Mouse (Mus musculus) C2C12 (cell line): ENCODE measurements around the gene Slc16a13. TPM values are rescaled to one million over a fixed set of nuclear protein-coding genes. Genes with fewer than 3 reads are reported as not detected.

Experiments
- H3K27me3 ChIP-seq: one replicate; pipeline ENCODE4 v1.6.1; 2011; ENCODE audit not compliant: control insufficient read depth, insufficient read depth, insufficient read length
- H3K36me3 ChIP-seq: one replicate; pipeline ENCODE4 v1.6.1; 2011; ENCODE audit not compliant: control insufficient read depth, insufficient read depth
- H3K4me3 ChIP-seq: one replicate; pipeline ENCODE4 v1.5.1; 2011; ENCODE audit warnings: mild to moderate bottlenecking, control low read depth; ENCODE audit not compliant: poor library complexity, insufficient read depth, severe bottlenecking
- H3K79me2 ChIP-seq: one replicate; pipeline ENCODE4 v1.6.1; 2011; ENCODE audit not compliant: control insufficient read depth, insufficient read depth
- H3K79me3 ChIP-seq: one replicate; pipeline ENCODE4 v1.6.1; 2011; ENCODE audit warnings: low read depth, control low read depth
- H3ac ChIP-seq: one replicate; pipeline ENCODE3; 2011; ENCODE audit warnings: low read depth; ENCODE audit not compliant: control insufficient read depth, insufficient read length
- CEBPB ChIP-seq: IDR thresholded peaks from one replicate; pipeline ENCODE4 v1.6.1; 2011; ENCODE audit warnings: low read depth, mild to moderate bottlenecking, control low read depth, moderate library complexity
- CTCF ChIP-seq: IDR thresholded peaks from one replicate; pipeline ENCODE4 v1.5.1; 2011; ENCODE audit not compliant: control insufficient read depth, insufficient read depth, insufficient read length
- FOSL1 ChIP-seq: IDR thresholded peaks from one replicate; pipeline ENCODE4 v1.8.0; 2011; ENCODE audit warnings: mild to moderate bottlenecking, low read length; ENCODE audit not compliant: poor library complexity, insufficient read depth, severe bottlenecking
- MAX ChIP-seq: IDR thresholded peaks from one replicate; pipeline ENCODE4 v1.6.1; 2011; ENCODE audit warnings: mild to moderate bottlenecking, control low read depth
- MYOD1 ChIP-seq: IDR thresholded peaks from one replicate; pipeline ENCODE4 v1.6.1; 2011; ENCODE audit warnings: low read depth; ENCODE audit not compliant: control insufficient read depth, insufficient read length
- MYOG ChIP-seq: IDR thresholded peaks from one replicate; pipeline ENCODE4 v1.6.1; 2011; ENCODE audit not compliant: control insufficient read depth, insufficient read length; ENCODE audit errors: extremely low read depth
- USF1 ChIP-seq: IDR thresholded peaks from one replicate; pipeline ENCODE4 v1.6.1; 2011; ENCODE audit warnings: low read depth, mild to moderate bottlenecking, control low read depth, moderate library complexity
- polyA plus RNA-seq: library from polyadenylated mRNA; unstranded; fragments of >200 nt; fragmentation: generic; extraction: Trizol; gene quantifications from one replicate; pipeline ENCODE4 v1.2.1, GENCODE M21; 2012; ENCODE audit warnings: missing spikeins

Gene Slc16a13
- polyA plus RNA-seq, 1 experiment, result 22.0 TPM

DNA sequence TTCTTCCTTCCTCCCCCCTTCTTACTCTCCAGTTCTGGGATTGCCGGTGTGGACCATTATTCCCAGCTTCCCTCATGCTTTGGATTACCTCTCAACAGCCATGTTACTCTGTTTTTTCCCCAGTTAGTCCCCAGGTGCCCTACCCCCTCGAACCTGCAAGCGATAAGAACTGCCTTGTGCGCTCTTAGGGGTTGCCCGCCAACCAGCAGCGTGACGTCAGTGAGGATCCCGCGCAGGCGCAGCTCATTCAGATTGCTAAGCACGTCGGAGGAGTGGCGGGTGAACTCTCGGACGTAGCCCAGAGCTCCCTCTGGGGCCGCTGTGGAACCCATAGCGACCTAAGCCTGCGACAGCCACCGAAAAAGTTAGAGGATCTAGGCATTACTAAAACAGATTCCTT is 8.0 kb upstream of the Slc16a13 start:
- TF ChIP-seq MAX (peak; percentile 77), FOSL1 (no peak), MYOD1 (no peak), CTCF (no peak), USF1 (no peak), MYOG (no peak), CEBPB (no peak)
- Histone ChIP-seq H3K36me3 (peaks cover 32% of the 10 kb centered on the region), H3K4me3 (peak overlapping the region; percentile 34), H3K27me3 (no peaks in the 10 kb centered on the region), H3ac (peak overlapping the region; percentile 69), H3K79me3 (peaks cover 13% of the 10 kb centered on the region), H3K79me2 (peaks cover 57% of the 10 kb centered on the region)

DNA sequence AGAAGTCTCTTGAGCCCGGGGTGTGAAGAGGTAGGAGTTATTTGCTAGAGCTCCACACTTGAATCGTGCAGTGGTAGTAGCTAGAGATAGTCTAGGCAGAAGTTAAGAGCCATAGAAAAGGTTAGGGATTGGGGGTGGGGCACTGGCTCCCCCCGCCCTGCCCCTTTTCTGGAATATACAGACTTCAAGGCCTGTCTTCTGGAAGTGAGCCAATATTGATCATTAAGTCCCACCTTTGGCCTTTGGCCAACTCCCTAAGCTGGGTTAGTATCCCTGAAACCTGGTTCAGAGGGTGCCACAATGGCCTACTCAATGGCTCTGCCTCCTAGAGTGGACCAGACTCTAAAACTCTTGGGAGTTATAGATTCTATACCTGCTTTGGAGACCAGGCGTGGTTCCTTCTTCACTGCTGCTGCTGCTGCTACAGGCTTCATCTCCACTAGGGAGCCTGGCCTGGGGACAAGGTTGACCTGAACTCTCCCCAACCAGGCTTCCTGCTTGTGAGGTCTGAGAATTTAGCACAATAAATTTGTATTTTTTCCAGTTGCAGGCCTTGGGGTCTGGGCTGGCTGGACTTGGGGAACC is 6.9 kb upstream of the Slc16a13 start:
- Histone ChIP-seq H3K79me3 (peaks cover 13% of the 10 kb centered on the region), H3ac (no peak overlapping the region), H3K4me3 (no peak overlapping the region), H3K36me3 (peaks cover 38% of the 10 kb centered on the region), H3K79me2 (peaks cover 57% of the 10 kb centered on the region), H3K27me3 (no peaks in the 10 kb centered on the region)
- TF ChIP-seq USF1 (no peak), CTCF (no peak), MYOD1 (no peak)

DNA sequence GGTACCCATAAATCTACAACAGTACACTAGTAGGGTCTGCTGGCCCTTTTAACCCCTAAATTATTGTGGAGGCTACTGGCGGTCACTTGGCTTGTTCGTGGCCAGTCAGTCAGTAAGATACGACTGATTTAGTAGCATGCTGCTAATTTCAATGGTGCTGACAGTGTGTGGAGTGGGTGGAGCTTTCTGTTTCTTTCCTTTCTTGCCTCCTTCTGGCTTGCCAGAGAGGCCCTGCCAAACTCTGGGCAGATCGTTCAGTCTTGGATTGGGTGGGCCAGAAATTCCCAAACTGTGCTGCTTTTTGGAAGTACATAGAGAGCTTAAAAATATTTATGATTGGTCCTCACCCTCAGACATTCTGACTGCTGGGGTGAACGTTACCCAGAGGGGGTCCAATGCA is 6.3 kb upstream of the Slc16a13 start:
- no peak for TF ChIP-seq MYOD1
- no peak for TF ChIP-seq USF1
- TF ChIP-seq MYOG, result no peak
- no peak for TF ChIP-seq CTCF
- no peak for TF ChIP-seq FOSL1
- TF ChIP-seq MAX, result no peak
- no peak for TF ChIP-seq CEBPB
- H3K36me3 ChIP-seq, result peaks cover 38% of the 10 kb centered on the region
- H3K79me3 ChIP-seq, result peaks cover 13% of the 10 kb centered on the region
- peaks cover 60% of the 10 kb centered on the region for H3K79me2 ChIP-seq
- no peak overlapping the region for H3K4me3 ChIP-seq
- H3K27me3 ChIP-seq, result no peaks in the 10 kb centered on the region
- H3ac ChIP-seq, result no peak overlapping the region

DNA sequence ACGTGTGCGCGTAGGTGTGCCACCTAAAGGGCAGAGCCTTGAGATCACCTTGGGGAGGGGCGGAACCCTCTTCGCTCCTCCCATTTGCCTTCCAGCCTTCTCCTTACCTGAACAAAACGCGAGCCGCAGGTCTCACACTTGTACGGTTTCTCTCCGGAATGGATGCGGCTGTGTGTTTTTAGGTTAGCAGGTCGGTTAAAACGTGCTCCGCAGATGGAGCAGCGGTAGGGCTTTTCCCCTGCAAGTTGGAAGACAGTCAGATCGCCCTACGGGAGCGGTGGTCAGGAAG is 5.7 kb upstream of the Slc16a13 start:
- Histone ChIP-seq H3K36me3 (peaks cover 38% of the 10 kb centered on the region), H3K79me2 (peaks cover 60% of the 10 kb centered on the region), H3K27me3 (no peaks in the 10 kb centered on the region), H3K79me3 (peaks cover 8% of the 10 kb centered on the region), H3ac (no peak overlapping the region), H3K4me3 (no peak overlapping the region)
- TF ChIP-seq MYOD1 (no peak), CTCF (no peak), FOSL1 (no peak), CEBPB (no peak), USF1 (no peak), MAX (no peak), MYOG (no peak)

DNA sequence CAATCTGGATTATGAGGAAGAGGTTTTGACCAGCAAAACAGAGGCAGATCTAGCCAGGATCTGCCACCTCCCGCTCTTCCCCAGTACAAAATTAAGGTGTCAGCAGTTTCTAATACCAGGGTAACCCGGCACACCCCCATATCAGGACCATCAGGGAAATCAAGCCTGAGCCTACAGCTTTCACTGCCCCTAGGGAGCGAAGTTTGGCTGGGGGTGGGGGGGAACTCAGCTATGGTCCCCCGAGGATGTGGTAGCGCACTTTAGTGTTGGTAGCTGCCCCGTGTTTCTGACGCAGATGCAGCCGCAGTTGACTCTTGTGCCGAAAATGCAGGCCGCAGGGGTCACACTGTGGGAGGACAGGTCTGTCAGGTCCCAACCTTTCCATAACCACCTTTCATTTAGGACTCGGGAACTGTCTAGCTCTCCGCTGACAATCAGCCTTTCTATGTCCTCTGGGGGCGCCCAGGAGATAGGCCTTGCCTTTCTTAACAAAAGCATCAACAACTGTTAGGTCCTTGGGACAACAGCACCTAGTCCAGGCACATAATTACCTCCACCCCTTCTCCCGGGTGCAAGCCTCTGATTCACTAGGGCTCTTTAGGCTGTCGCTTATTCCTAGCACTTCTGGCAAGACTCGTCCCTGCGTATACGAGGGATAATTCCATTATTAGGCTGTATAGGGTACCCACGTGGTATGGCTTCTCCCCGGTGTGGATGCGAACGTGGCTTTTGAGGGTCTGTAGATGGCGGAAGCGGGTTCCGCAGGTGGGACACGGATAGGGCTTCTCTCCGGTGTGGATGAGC is 5.1 kb upstream of the Slc16a13 start:
- Histone ChIP-seq H3K36me3 (peaks cover 38% of the 10 kb centered on the region), H3K4me3 (no peak overlapping the region), H3K79me3 (peaks cover 8% of the 10 kb centered on the region), H3ac (no peak overlapping the region), H3K79me2 (peaks cover 59% of the 10 kb centered on the region), H3K27me3 (no peaks in the 10 kb centered on the region)
- no peak for TF ChIP-seq MAX
- no peak for TF ChIP-seq MYOD1
- TF ChIP-seq MYOG, result no peak
- TF ChIP-seq USF1, result no peak

DNA sequence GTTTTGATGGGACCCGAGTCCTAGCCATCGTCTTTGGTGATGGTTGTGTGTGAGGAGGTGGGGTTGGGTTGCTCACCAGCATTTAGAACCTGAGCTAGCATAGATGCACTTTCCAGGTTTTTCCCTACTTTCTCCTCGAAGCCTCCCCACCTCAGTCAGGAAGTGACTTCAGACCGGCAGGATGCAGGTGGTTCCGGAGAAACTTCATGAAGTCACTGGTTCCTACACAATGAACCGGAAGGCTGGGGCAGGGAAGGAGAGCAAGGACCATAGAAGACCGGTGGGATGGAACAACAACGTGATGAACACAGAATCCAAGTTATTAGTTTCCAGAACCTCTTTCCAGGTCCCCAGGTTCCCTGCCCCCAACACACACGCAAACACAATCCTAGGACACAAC is 2.9 kb upstream of the Slc16a13 start:
- H3K79me2 ChIP-seq, result peaks cover 75% of the 10 kb centered on the region
- H3K36me3 ChIP-seq, result peaks cover 39% of the 10 kb centered on the region
- H3ac ChIP-seq, result no peak overlapping the region
- H3K4me3 ChIP-seq, result no peak overlapping the region
- TF ChIP-seq MYOD1 (no peak), USF1 (no peak), CEBPB (no peak), MAX (no peak), CTCF (no peak), MYOG (no peak), FOSL1 (no peak)
- H3K79me3 ChIP-seq, result peaks cover 8% of the 10 kb centered on the region
- no peaks in the 10 kb centered on the region for H3K27me3 ChIP-seq
